Mouse (Mus musculus): ENCODE measurements around the gene Iqgap1.

DNA sequence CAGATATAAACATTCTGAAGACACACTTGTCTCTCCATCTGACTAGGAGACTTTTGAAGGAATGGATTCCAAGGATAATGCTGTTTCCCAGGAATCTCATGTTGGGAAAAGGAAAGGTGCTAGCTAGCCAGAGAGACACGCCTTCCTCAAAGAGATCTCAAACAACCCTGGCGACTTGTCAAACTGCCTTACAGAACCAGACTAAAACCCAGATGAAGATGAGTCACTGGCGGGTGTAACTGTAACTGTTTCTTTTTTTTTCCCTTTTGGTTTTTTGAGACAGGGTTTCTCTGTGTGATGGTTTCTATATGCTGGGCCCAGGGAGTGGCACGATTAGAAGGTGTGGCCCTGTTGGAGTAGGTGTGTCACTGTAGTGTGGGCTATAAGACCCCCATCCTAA, 15.2 kb upstream of the Iqgap1 start:
- TF ChIP-seq EP300 (IDR thresholded peaks at IDR 0.05; ENCODE audit: low read depth in 1 of 2, low read length in 2 of 2): peak in 1 of 2 experiments; percentile 37; a peak in 1 of 4 replicates
- no peak for TF ChIP-seq CTCF (IDR thresholded peaks at IDR 0.05 in 2 of 3, conservative IDR thresholded peaks at IDR 0.05 in 1 of 3; ENCODE audit: control insufficient read depth in 1 of 3, insufficient read depth in 1 of 3, low read depth in 2 of 3, low read length in 3 of 3, poor library complexity in 1 of 3, severe bottlenecking in 1 of 3)
- no peak for TF ChIP-seq NELFE (IDR thresholded peaks at IDR 0.05; ENCODE audit: low read depth, low read length)
- TF ChIP-seq ETS1 (IDR thresholded peaks at IDR 0.05; ENCODE audit: low read depth, low read length): no peak
- no peak for TF ChIP-seq SMC3 (IDR thresholded peaks at IDR 0.05; ENCODE audit: low read depth, low read length)
- TF ChIP-seq KAT2A (conservative IDR thresholded peaks at IDR 0.05; ENCODE audit: low read depth, low read length): no peak
- no peak for TF ChIP-seq GATA1 (IDR thresholded peaks at IDR 0.05; ENCODE audit: low read depth, low read length)
- no peak for TF ChIP-seq HCFC1 (IDR thresholded peaks at IDR 0.05; ENCODE audit: low read depth, low read length)
- TF ChIP-seq POLR2A (IDR thresholded peaks at IDR 0.05; ENCODE audit: control insufficient read depth in 1 of 2, insufficient read depth in 1 of 2, low read depth in 1 of 2, low read length in 2 of 2, poor library complexity in 1 of 2): no peak
- TF ChIP-seq E2F4 (IDR thresholded peaks at IDR 0.05; ENCODE audit: borderline replicate concordance, low read depth, low read length): no peak
- TF ChIP-seq ZNF384 (IDR thresholded peaks at IDR 0.05; ENCODE audit: low read depth, low read length): 0 out of 2 replicates have a peak, but pooled peaks have one; percentile 49
- no peak for TF ChIP-seq MAX (IDR thresholded peaks at IDR 0.05; ENCODE audit: low read length)
- TF ChIP-seq ELF1 (IDR thresholded peaks at IDR 0.05; ENCODE audit: low read depth, low read length): no peak
- TF ChIP-seq JUND (IDR thresholded peaks at IDR 0.05; ENCODE audit: low read depth, low read length): 0 out of 2 replicates have a peak, but pooled peaks have one; percentile 36

Data from MEL (cell line).